Mouse (Mus musculus) ES-Bruce4 (cell line): ENCODE measurements around the gene Fosl1.

Experiments
- EP300 ChIP-seq: IDR thresholded peaks from 2 replicates; pipeline ENCODE4 v1.6.1; 2011; ENCODE audit warnings: low read depth, low read length; ENCODE audit not compliant: insufficient read depth
- POLR2A ChIP-seq: IDR thresholded peaks from one replicate; pipeline ENCODE4 v1.8.1; 2011; ENCODE audit warnings: low read length; ENCODE audit not compliant: insufficient read depth

- TF ChIP-seq POLR2A (peak; percentile 85), EP300 (no peak)
Observed at GRCm38 (mm10) chr19:5456922-5457745, 9.8 kb downstream of the Fosl1 start.
